Mouse (Mus musculus): Measurements from ENCODE around the gene Rps27.

GRCm38 (mm10) chr3:90209908-90210566 lies 3.4 kb downstream of the Rps27 start:
- no peak for TF ChIP-seq CTCF (IDR thresholded peaks at IDR 0.05; ENCODE audit: low read depth)
- no peak for TF ChIP-seq EP300 (optimal IDR thresholded peaks at IDR 0.05)
